Mouse (Mus musculus) pancreas, adult 10 weeks (tissue): ENCODE results near the gene Mrps11. TPM values are rescaled to one million over a fixed set of nuclear protein-coding genes. Genes with fewer than 3 reads are reported as not detected.

Experiments used
- polyA plus RNA-seq: library from polyadenylated mRNA; stranded (reverse); fragments of 350-450 nt; fragmentation: Illumina TruSeq; extraction: RNeasy Lipid Tissue Mini Kit (QIAGEN cat#74804); gene quantifications from one replicate; pipeline ENCODE4 v1.2.3, GENCODE M21; 2015; ENCODE audit warnings: low read depth, low replicate concordance; ENCODE audit not compliant: insufficient read depth

Mrps11 gene
- 8.3 TPM for polyA plus RNA-seq

GRCm38 (mm10) chr7:78782639-78783581, at the start of gene Mrps11, which contains the start of gene Mrpl46:
Gene Mrps11 (plus strand): TSS chr7:78783119.
Gene Mrpl46 (minus strand): TSS chr7:78783531.

GRCm38 (mm10) chr7:78737614-78738210, 45.2 kb upstream of the Mrps11 start, which contains the start of gene Ntrk3:
Gene Ntrk3 (minus strand): TSS chr7:78738012.

Other genes with a start within 250 kb of the Mrps11 start
- 1.6 TPM for gene Ntrk3, start 45.1 kb upstream of the Mrps11 start, polyA plus RNA-seq
- gene Mrpl46, start 412 bp downstream of the Mrps11 start, polyA plus RNA-seq = 5.6 TPM
- gene Det1, start 64.1 kb downstream of the Mrps11 start, polyA plus RNA-seq = 2.6 TPM
- gene Aen, start 112.7 kb downstream of the Mrps11 start, polyA plus RNA-seq = 12.5 TPM
- 15.6 TPM for gene Isg20, start 130.3 kb downstream of the Mrps11 start, polyA plus RNA-seq